Mouse (Mus musculus) right cerebral cortex, postnatal 25 days (tissue): ENCODE results near the gene Dnajc13.

Source experiments
- DNase-seq: peaks from one replicate; pipeline ENCODE4 v3.0.0; 2022

Gene Dnajc13

DNA sequence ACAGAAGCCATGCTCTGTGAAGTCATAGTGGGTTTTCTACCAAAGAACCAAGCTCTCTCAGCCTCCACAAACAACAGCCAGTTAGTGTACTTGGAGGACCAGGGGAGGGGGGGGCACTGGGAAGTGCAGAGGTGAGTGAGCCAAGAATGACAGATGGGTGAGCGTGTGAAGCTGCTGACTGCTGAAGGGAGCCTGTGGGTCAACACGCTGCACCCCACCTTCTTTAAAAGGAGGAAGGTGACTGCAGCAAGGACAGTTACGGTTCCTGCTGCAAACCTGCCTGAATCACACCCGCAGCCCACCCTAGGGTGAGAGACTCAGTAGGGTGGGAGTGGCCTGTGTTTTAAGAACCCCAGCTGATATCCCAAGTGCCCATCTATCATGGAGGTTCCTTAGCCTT, 81.1 kb downstream of the Dnajc13 start:
- DNase-seq: no peak

DNA sequence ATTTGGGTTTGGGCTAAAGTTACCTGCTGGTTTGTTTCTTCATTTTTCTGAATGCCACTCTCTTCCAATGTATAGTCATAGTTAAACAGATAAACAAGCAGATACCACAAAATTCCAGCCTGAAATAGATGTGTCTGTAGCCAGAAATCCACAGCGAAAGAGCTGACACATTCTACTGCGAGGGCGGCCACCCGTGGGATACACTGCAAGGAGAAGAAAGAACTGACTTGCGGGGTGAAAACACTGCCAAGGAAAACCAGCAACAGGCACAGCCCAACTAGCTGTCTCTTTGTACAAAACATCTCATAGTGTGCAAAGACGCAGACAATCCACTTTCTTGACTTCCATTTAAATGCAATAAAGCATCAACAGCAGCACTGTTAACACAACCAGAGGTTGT, 82.7 kb downstream of the Dnajc13 start:
- DNase-seq: peak; percentile 22

DNA sequence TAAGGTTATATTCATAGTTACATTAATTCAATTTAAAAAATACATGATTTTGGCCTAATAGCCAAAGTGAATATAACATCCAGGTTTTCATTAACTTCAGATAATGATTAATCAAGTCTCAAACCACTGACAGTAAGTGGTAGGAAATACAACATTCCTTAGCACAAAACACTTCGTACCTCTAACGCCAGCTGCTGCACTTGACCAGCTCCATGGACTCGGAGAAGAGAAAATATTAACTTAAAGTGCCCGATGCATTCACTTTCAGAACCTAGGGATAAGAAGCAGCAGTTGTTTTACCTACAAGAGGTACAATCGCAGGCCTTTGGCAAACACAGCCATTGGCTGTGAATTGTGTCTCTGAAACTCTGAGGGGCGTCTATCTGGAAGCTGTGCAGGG, 90.4 kb downstream of the Dnajc13 start:
- DNase-seq: no peak

DNA sequence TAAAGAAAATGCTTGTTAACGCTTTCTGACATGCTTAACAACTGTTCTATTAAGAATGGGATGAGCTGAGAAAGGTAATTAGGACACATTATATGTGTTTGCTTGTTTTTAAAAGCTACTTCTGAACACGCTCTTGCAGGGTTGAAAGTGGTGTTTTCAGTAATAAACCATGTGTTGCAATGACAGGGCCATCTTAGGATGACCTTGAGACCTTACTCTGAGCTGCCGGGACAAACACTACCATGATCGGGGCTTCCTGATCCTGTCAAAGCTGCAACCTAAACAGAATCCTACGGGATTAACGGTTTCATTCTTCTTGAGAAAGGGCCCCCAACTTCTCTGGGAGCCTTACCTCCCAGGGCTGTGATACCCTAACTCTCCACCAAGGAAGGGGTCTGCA, 91.1 kb downstream of the Dnajc13 start:
- DNase-seq: no peak

DNA sequence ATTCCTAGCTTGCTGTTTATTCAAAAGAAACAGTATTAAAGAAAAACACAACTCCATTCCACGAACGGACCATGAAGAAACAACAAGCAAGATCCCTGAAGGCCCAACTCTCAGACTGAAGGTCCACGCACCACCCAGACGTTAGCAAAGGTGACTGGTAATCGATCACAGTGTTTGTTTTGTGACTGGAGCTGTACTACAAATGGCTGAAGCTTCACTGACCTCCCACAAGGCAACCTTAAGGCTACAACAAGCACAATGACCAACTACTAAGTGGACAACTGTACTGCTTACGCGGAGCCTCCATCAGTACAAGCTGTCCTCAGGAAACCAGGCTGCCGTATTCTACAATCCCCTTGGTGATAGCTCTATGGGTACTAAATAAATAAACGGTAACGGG, 92.7 kb downstream of the Dnajc13 start:
- no peak for DNase-seq

DNA sequence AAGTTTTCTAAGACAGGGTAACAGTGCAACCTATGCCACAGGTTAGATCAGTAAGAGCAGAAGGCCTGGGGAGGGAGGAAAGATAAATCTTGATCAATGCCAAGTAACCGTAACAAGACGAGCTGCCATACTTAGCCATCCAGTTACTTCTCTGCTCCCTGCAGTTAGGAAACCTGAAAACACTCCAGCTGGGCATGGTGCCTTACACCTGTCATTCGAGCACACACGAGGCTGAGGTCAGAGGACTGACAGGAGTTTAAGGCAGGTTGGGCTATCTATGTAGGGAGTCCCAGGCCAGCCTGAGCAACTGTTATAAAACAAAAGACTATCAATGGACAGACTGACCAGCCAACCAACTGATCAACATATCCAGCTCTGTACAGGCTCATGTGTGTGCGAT, 96.8 kb downstream of the Dnajc13 start:
- no peak for DNase-seq

DNA sequence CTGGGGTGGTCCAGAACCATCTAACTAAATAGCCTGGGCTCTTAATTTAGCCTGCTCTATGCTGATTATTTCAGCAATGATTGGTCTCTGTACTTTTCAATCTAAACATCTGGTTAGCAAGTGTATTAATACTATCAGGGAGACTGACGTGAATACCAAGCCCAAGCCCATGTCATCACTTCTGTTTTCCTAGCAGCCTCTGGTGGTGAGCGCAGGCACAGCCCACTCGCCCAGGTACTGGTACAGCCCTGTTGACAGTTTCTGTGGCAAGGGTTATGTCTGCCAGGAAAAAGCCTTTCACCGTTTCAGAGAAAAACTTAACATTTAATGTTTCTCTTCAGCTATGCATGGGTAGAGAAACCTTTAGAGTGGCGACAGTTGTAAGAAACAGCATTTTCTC, 98.5 kb downstream of the Dnajc13 start:
- DNase-seq: no peak

GRCm38 (mm10) chr9:104161117-104161516, 101.6 kb downstream of the Dnajc13 start:
- DNase-seq: no peak

DNA sequence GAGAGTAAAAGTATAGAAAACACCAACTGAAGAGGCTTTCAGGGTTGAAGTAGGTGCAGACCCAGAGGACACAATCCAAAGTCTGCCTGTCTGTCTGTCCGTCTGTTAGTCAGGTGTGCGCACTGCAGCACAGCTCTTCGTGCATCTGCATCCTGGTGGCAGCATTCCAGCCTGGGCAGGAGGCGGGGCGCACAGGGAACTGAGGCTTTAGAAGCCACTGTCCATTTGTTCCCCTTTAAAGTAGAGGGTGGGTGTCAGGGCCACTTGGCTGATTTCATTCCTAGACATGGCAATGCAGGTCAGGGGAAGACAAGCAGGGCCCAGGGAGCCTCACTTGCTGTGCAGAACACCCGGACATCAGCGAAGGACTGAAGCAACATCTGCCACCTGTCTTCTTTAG, 105.4 kb downstream of the Dnajc13 start:
- DNase-seq: no peak

GRCm38 (mm10) chr9:104156506-104156905, 106.2 kb downstream of the Dnajc13 start:
- DNase-seq: no peak

DNA sequence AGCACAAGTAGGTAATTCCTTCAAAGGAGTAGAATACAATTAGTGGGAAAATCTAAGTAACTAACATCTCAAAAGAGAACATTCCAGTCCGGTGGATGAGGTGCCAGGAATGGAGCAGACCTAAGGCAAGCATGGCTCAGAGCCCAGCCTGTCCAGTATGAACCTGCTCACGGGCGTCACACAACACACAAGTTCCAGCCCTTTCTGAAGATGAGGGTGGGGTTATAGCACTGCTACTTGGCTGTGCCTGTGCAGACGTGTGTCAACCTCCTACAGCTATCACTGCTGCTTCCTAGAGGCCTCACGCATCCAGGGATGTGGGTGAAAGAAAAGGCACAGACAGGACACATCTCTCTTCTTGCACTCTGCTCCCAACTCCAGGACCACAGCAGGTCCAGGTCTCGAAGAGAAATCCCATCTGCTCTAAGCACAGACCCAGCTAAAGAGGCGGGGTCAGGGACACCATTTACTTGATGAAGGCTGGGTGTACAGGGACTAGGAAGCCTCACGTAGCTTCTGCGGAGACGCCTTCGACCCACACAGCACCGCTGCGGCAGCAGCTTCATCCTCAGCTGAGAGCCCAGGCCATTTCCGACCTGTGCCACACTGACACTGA, 107.5 kb downstream of the Dnajc13 start:
- DNase-seq: no peak

DNA sequence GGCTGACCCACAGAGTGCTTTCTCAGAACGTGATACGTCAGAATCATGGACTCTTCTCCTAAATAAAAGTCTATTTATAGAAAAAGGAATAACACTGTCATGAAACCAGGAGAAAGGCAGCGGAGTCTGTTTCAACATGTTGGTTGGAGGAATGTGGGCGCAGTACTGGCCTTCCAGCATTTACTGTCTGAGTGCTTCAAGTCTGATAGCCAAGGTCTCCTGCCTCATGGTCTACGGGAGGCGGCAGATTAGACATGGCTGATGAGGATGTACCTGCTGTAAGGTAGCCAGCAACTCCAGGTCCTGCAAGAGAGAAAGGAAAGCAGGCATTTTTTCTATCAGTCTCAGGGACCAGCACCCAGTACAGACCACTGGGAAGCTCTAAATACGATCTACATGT, 110.6 kb downstream of the Dnajc13 start:
- DNase-seq: no peak

DNA sequence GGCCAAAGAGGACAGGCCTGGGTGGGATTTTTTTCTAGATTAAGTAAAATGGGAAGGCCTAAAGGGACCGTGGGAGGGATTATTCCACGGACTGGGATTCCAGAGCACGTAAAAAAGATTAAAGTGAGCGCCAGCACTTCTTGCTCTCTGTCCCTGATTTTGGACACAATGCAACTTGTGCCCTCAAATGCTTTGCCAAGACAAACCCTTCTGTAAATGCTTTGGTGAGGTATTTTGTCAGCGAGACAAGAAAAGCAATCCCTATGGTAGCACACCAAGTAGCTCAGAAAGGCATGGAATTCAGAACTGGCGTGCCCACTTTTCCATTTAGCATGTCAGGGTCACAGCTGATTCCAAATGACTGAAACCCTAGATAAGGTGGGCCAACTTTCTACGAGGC, 113.8 kb downstream of the Dnajc13 start:
- no peak for DNase-seq

DNA sequence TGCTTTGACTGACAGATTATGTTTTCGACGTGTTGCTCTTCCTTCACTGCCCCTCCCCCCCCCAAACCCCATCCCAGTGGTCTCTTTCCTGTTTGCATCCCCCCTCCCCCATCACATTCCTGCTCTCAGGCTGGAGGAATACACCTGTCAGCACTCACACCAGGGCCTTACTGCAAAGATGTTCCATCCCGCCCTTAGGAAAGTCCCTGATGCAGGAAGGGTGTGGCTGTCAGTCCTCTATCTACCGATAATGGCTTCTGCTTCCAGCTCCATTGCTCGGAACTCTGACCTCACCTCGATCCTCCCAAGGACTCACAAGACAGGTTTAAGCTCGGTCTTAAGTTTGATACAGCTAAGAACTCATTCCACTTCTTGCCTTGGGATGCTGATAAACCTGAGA, 116.0 kb downstream of the Dnajc13 start:
- DNase-seq: no peak

DNA sequence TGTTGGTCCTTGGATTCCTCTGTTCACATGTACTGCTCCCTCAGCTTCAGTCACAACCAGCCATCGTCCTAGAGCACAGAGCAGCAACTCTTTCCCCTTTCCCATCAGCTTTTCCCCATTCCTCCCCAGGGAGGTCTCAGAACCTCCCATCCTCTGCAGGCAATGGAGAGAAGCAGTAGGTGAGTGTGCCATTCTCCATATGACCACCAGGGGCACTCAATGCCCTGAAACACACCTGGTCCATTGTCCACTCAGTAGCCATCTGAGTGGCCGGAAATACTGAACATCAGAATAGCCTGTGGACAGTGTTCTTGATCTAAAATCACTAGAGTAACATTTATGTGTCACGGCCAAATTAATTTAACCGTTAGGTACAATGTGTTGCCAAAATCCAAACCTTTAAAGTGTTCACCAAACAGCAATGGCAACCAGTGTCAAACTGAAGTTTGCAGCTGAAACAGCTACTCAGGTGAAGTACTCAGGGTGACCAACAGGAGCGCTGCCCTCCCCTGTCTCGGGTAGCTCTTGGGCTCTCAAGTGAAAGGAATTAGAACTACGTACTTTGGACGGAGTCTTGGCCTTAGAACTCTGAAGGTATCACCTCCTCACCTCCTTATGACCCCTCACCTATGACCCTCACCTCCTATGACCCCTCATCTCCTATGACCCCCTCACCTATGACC, 118.3 kb downstream of the Dnajc13 start:
- no peak for DNase-seq

DNA sequence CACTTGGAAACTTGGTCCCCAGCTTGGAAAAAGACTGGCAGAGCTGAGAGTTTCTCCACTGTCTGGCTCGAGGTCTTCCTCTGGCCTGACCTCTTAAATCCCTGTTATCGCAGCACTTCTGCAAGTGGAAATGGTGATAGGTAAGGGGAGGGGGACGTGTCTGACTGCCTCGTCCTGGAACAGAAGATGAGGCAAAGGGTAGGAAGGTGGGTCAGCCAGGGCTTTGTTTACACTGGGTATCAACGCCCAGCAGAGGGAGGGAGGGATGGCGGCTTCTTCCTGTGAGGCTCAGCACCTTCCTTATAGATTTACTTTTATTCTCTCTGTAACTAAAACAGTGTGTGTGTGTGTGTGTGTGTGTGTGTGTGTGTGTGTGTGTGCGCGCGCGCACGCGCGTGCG, 119.9 kb downstream of the Dnajc13 start:
- no peak for DNase-seq

- no peak for DNase-seq
Measured at GRCm38 (mm10) chr9:104140351-104140750, 122.4 kb downstream of the Dnajc13 start.

GRCm38 (mm10) chr9:104130141-104130755, 132.5 kb downstream of the Dnajc13 start:
- no peak for DNase-seq

GRCm38 (mm10) chr9:104128110-104128509, 134.6 kb downstream of the Dnajc13 start:
- no peak for DNase-seq

DNA sequence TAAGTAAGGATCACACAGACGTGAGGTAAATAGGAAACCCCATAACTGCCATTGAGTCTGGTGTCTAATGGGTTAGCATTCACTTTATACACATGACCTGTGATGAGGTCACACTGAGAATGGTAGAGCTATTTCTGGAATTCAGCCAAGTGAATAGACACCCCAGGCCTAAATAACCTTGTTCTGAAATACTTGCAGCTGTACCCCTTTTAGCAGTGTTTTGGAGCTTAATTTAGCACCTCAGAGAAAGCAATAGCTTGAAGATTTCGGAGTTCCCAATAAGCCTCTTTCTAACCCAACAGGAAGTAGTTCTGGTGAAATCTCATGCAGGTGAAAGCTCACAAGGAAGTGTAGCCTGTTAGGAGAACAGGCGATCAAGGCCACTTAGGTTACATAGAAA, 135.9 kb downstream of the Dnajc13 start, which contains the start of gene Ackr4:
Gene Ackr4, minus strand, starts transcription at position 101 of the 400 bp plus-strand sequence.
- no peak for DNase-seq

DNA sequence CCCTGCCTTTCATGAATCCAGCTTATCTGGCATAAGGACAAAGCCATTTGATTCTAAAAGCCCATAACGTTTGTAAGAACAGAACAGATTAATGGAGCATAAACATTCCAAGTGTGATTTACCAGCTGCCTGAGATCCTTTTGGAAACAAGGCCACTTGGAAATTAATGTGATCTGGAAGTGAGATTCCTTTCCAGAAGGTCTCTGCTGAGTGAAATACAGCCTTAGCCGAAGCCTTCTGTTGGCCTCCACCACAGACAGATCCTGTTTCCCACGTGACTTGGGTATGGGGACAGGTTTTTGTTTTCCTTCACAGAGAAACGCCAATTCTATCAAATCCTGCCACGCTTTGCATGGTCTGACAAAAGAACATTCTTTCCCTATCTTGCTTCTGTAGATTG, 139.1 kb downstream of the Dnajc13 start:
- no peak for DNase-seq

GRCm38 (mm10) chr9:104123101-104123500, 139.6 kb downstream of the Dnajc13 start:
- DNase-seq: no peak

GRCm38 (mm10) chr9:104109151-104109550, 153.6 kb downstream of the Dnajc13 start:
- DNase-seq: no peak

DNA sequence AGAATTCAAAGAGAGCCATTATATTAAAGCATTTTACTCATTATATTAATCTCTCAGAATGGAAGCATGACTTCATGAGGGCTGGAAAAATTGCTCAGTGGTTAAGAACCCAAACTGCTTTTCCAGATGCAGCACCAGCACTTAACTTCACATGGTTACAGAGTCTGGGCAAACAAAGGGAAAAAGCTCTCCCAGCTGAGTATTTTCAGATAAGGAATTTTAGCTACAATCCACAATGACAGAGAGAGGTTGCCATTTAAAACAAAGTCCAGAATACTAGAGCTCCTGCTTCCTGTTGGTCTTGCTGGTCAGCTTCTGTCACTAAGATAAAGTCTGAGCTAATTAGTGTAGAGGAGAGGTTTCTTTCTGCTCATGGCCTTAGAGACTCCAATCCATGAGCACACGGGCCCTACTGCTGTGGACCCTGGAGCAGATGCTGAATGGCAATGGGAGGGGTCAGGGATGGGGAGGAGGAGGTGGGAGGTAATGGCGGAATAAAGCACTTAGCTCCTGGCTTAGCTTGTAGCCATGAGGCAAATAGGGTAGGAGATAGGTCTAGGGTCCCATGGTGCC, 154.1 kb downstream of the Dnajc13 start:
- no peak for DNase-seq
